Mouse (Mus musculus) MEL (cell line): ENCODE data around the gene Rbm24.

Source experiments
- CTCF ChIP-seq, 3 experiments: IDR thresholded peaks in 2 of 3; conservative IDR thresholded peaks in 1 of 3; 2 replicates each; pipeline ENCODE4 v1.5.1; 2011 to 2012; ENCODE audit warnings: low read length in 3 of 3, low read depth in 2 of 3, mild to moderate bottlenecking in 2 of 3, improper control_type of control experiment in 1 of 3, inconsistent platforms in 1 of 3, mixed read lengths in 1 of 3, moderate library complexity in 1 of 3; ENCODE audit not compliant: control insufficient read depth in 1 of 3, insufficient read depth in 1 of 3, poor library complexity in 1 of 3, severe bottlenecking in 1 of 3
- MAFK ChIP-seq: IDR thresholded peaks from 2 replicates; pipeline ENCODE4 v1.6.1; 2011; ENCODE audit warnings: low read depth, mild to moderate bottlenecking, low read length, improper control_type of control experiment, borderline replicate concordance
- MYC ChIP-seq: IDR thresholded peaks from 2 replicates; pipeline ENCODE4 v1.6.1; 2011; ENCODE audit warnings: low read depth, mild to moderate bottlenecking, low read length, improper control_type of control experiment, moderate library complexity
- NELFE ChIP-seq: IDR thresholded peaks from 2 replicates; pipeline ENCODE4 v1.6.1; 2011; ENCODE audit warnings: low read depth, low read length, improper control_type of control experiment
- RCOR1 ChIP-seq: IDR thresholded peaks from 2 replicates; pipeline ENCODE4 v1.6.1; 2012; ENCODE audit warnings: low read depth, mild to moderate bottlenecking, inconsistent platforms, low read length, improper control_type of control experiment
- TAL1 ChIP-seq: IDR thresholded peaks from 2 replicates; pipeline ENCODE4 v1.6.1; 2012; ENCODE audit warnings: mild to moderate bottlenecking, inconsistent platforms, low read length, moderate library complexity, mixed read lengths
- TBP ChIP-seq: IDR thresholded peaks from 2 replicates; pipeline ENCODE4 v1.8.0; 2011; ENCODE audit warnings: low read depth, low read length, improper control_type of control experiment
- ZMIZ1 ChIP-seq: IDR thresholded peaks from 2 replicates; pipeline ENCODE4 v1.6.1; 2012; ENCODE audit warnings: low read depth, mild to moderate bottlenecking, inconsistent platforms, low read length, improper control_type of control experiment, moderate library complexity

- TF ChIP-seq TAL1 (no peak), NELFE (no peak), CTCF (IDR thresholded peaks at IDR 0.05 in 2 of 3, conservative IDR thresholded peaks at IDR 0.05 in 1 of 3; ENCODE audit: control insufficient read depth in 1 of 3, insufficient read depth in 1 of 3, low read depth in 2 of 3, low read length in 3 of 3, poor library complexity in 1 of 3, severe bottlenecking in 1 of 3) (no peak), MYC (no peak), RCOR1 (no peak), MAFK (no peak), ZMIZ1 (no peak), TBP (no peak)
These were observed 21.0 kb upstream of the Rbm24 start for GRCm38 (mm10) chr13:46397235-46397634.
